Mouse (Mus musculus) heart, adult 2 months (tissue): ENCODE results near the gene Rnf145.

ENCODE experiments used
- CTCF ChIP-seq: fragments of 200-600 bp; IDR thresholded peaks from 2 replicates; pipeline ENCODE4 v1.8.1; 2022; ENCODE audit warnings: antibody characterized with exemption, mild to moderate bottlenecking, moderate library complexity
- EP300 ChIP-seq: fragments of 200-500 bp; IDR thresholded peaks from 2 replicates; pipeline ENCODE4 v1.6.1; 2011; ENCODE audit warnings: low read depth, low read length, control low read depth; ENCODE audit not compliant: insufficient read depth
- POLR2A ChIP-seq: fragments of 200-500 bp; IDR thresholded peaks from 2 replicates; pipeline ENCODE4 v1.6.1; 2011; ENCODE audit warnings: mild to moderate bottlenecking, low read depth, low read length, control low read depth; ENCODE audit not compliant: insufficient read depth

DNA sequence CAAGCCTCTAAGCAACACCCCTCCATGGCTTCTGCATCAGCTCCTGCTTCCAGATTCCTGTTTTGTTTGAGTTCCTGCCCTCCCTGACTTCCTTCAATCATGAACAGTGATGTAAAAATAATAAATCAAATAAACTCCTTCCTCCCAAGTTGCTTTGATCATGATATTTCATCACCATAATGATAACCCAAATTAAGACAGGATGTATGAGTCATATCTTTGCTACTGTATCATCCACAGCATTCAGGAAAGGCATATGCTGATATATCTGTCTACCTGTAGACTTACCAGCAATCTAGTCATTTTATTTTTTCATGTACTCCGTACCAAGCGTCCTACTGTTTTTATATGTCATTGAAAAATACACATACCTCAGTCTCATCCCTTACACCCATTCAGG, 17.3 kb upstream of the Rnf145 start:
- TF ChIP-seq POLR2A (no peak), CTCF (no peak), EP300 (no peak)
